Mouse (Mus musculus) midbrain, embryonic 16.5 days (tissue): ENCODE data around the gene C1ql2. TPM values are rescaled to one million over a fixed set of nuclear protein-coding genes. Genes with fewer than 3 reads are reported as not detected.

Experiments used
- ATAC-seq: fragments of 200-750 bp; cut with Nextera tagmentation; 2 replicates; pipeline ENCODE4 v1.8.0; 2017; ENCODE audit warnings: moderate TSS enrichment
- H3K27ac ChIP-seq: fragments of 300-500 bp; sonication (generic); 2 replicates; pipeline ENCODE4 v1.5.1; 2014; ENCODE audit warnings: mild to moderate bottlenecking, low read length, mixed read lengths
- H3K27me3 ChIP-seq: fragments of 300-500 bp; sonication (generic); 2 replicates; pipeline ENCODE4 v1.6.1; 2014; ENCODE audit warnings: low read depth, low read length, mixed read lengths; ENCODE audit not compliant: control insufficient read depth, insufficient read depth
- H3K36me3 ChIP-seq: fragments of 300-500 bp; sonication (generic); 2 replicates; pipeline ENCODE4 v1.6.1; 2014; ENCODE audit warnings: mild to moderate bottlenecking, low read length, moderate library complexity, mixed read lengths; ENCODE audit not compliant: control insufficient read depth, insufficient read depth
- H3K4me1 ChIP-seq: fragments of 300-500 bp; sonication (generic); 2 replicates; pipeline ENCODE4 v1.6.1; 2014; ENCODE audit warnings: mild to moderate bottlenecking, low read length, mixed read lengths; ENCODE audit not compliant: control insufficient read depth, insufficient read depth
- H3K4me2 ChIP-seq: fragments of 300-500 bp; sonication (generic); 2 replicates; pipeline ENCODE4 v1.6.1; 2014; ENCODE audit warnings: mild to moderate bottlenecking, low read length, mixed read lengths
- H3K4me3 ChIP-seq: fragments of 300-500 bp; sonication (generic); 2 replicates; pipeline ENCODE4 v1.5.1; 2014; ENCODE audit warnings: low read depth, mild to moderate bottlenecking, low read length, moderate library complexity, mixed read lengths
- H3K9ac ChIP-seq: fragments of 300-500 bp; sonication (generic); 2 replicates; pipeline ENCODE4 v1.6.1; 2014; ENCODE audit warnings: low read depth, low read length, mixed read lengths
- H3K9me3 ChIP-seq: fragments of 300-500 bp; sonication (generic); replicated peaks from 2 replicates; pipeline ENCODE4 v1.6.1; 2014; ENCODE audit warnings: mild to moderate bottlenecking, low read length, mixed read lengths; ENCODE audit not compliant: control insufficient read depth, poor library complexity, severe bottlenecking
- WGBS: fragments of 180-500 bp; shearing (Covaris S2); extraction: QIAGEN DNeasy Blood & Tissue Kit; methylation state at CpG from one replicate; pipeline ENCODE4 v1.1.7; 2014; 5-methylcytosine and 5-hydroxymethylcytosine counted together
- polyA plus RNA-seq: library from polyadenylated mRNA; unstranded; fragments of >200 nt; fragmentation: Nextera tagmentation; extraction: Ambion mirVana; gene quantifications from 2 replicates; pipeline ENCODE4 v1.2.1, GENCODE M21; 2015

C1ql2 gene
- polyA plus RNA-seq, 1 experiment from 2014 or later: 17.6 TPM

- Histone ChIP-seq H3K4me3 (no peak overlapping the region), H3K9ac (no peak overlapping the region), H3K4me1 (no peaks in the 10 kb centered on the region), H3K27me3 (no peaks in the 10 kb centered on the region), H3K27ac (no peak overlapping the region), H3K4me2 (no peak overlapping the region), H3K36me3 (no peaks in the 10 kb centered on the region), H3K9me3 (no peaks in the 10 kb centered on the region)
- no peak for ATAC-seq
- WGBS: 71% methylated on average over 3 of the region's 3 CpGs
These were observed 27.8 kb downstream of the C1ql2 start for GRCm38 (mm10) chr1:120368138-120368537.

DNA sequence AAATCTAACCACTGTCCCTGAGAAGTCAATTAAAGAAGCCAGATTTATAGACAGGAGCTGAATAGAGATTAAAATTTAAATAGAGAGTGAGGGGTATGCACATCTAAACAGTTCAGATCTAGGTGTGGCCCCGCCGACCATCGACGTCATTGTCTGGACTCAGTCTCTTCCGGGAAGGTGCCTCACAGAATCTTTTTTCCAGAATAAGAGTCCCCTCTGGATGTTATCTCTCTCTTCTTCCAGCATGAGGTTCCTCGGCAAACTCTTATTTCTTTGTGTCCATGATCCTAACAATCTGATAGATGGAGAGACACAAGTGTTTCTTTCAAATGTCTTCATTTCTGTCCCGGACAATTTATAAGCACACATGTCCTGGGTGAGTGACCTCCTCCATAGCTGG, 33.7 kb downstream of the C1ql2 start:
- Histone ChIP-seq H3K36me3 (no peaks in the 10 kb centered on the region), H3K27ac (no peak overlapping the region), H3K4me1 (no peaks in the 10 kb centered on the region), H3K4me2 (no peak overlapping the region), H3K27me3 (no peaks in the 10 kb centered on the region), H3K9ac (no peak overlapping the region), H3K4me3 (no peak overlapping the region), H3K9me3 (no peaks in the 10 kb centered on the region)
- no peak for ATAC-seq
- 84% methylated on average over 7 of the region's 7 CpGs for WGBS

DNA sequence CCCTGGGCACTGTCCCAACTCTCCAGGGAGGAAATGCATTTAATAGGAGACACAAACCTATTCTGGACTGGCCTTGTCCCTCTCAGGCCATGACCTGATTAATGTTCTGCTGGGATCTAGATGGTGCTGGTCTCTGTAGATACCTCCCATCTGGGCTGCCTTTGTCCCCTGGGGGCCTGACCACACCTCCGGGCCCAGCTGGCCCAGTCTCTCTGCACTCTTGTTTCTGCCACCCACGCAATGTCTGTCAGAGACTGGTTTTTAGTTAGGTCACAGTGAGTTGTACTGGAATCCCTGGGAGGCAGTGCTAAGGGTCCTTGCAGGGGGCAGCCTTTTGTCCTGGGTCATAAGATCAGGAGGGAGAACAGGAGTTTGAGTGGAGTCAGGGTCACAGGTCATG, 34.5 kb downstream of the C1ql2 start:
- WGBS: 64% methylated on average over 2 of the region's 2 CpGs
- no peak for ATAC-seq

DNA sequence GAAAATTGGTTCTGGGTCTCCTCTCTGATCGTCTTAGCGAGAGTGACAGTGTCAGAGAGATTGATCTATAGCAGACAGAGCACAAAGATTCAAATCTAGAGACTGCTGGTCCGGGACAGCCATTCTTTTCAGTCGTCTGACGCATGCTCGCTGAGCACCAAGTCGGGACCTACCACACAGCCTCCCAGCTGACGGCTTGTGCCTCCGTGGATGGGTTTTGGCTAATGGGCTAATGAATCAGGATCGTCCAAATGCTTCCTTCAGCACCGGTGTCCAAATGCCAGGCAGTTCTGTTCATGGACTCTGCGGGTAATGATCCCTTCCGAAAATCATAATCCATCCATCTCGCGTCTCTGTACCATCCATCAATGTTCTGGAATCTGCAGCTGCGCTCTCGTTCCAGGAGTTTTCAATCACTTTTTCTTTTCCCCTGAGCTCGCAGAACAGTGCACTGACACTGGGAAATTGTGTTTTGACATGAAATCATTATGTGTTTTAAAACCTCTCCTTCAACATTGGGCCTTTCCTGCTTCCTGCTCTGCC, 44.7 kb downstream of the C1ql2 start:
- no peak for ATAC-seq
- H3K4me1 ChIP-seq: peaks cover 3% of the 10 kb centered on the region; the same call in 1 of the 2 replicates
- H3K27ac ChIP-seq: no peak overlapping the region
- H3K4me2 ChIP-seq: no peak overlapping the region
- H3K9me3 ChIP-seq: no peaks in the 10 kb centered on the region
- H3K27me3 ChIP-seq: no peaks in the 10 kb centered on the region
- 82% methylated on average over 18 of the region's 18 CpGs for WGBS
- H3K4me3 ChIP-seq: no peak overlapping the region
- no peaks in the 10 kb centered on the region for H3K36me3 ChIP-seq
- no peak overlapping the region for H3K9ac ChIP-seq

More for the DNA sequence above, 34.5 kb downstream of the C1ql2 start:
- Histone ChIP-seq H3K4me2 (no peak overlapping the region), H3K9me3 (no peaks in the 10 kb centered on the region), H3K9ac (no peak overlapping the region), H3K27me3 (no peaks in the 10 kb centered on the region), H3K36me3 (no peaks in the 10 kb centered on the region), H3K4me3 (no peak overlapping the region), H3K4me1 (no peaks in the 10 kb centered on the region), H3K27ac (no peak overlapping the region)

DNA sequence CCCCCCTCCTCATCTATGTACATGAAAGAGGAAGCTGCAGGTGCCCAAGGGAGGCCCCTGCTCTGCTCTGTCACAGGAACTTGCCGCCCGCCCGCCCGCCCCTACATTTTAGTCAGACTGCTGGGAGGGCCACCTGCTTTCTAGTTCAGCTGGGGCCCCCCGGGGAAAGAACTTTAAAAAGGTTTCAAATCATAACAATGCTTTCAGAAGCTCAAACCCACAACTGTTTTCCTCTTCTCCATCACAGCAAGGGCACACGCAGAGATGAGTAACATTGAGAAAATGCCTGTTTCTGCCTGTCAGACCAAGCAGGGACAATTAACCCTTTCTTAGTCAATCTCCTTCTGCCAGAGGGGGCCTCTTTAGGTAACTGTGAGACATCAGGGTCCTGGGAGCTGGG, 49.4 kb downstream of the C1ql2 start:
- H3K9ac ChIP-seq: no peak overlapping the region
- H3K9me3 ChIP-seq: no peaks in the 10 kb centered on the region
- H3K27me3 ChIP-seq: no peaks in the 10 kb centered on the region
- ATAC-seq: no peak
- WGBS: 34% methylated on average over 6 of the region's 6 CpGs
- no peak overlapping the region for H3K4me3 ChIP-seq
- H3K4me1 ChIP-seq: peaks cover 7% of the 10 kb centered on the region; the same call in 1 of the 2 replicates
- no peak overlapping the region for H3K27ac ChIP-seq
- no peaks in the 10 kb centered on the region for H3K36me3 ChIP-seq
- H3K4me2 ChIP-seq: no peak overlapping the region

DNA sequence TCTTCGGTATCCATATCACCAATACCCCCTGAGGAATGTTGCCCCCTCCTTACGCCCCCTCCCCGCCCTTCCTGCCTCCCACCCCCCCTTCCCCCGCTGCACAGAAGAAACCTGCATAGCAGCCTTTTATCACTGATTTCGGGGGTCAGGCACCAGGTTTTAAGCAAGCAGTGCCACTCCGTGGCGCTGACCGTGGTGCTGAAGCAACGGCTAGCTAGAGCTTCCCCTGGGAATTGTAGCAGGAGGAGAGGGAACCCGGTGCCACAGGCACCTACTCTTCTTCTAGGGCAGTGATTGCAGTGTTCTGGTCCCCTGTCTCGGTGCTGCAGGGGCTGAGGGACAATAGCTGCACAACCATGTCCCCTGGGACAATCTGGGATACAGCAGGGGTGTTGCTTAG, 50.0 kb downstream of the C1ql2 start:
- Histone ChIP-seq H3K9ac (no peak overlapping the region), H3K27me3 (no peaks in the 10 kb centered on the region), H3K4me2 (no peak overlapping the region), H3K36me3 (no peaks in the 10 kb centered on the region), H3K9me3 (no peaks in the 10 kb centered on the region), H3K4me1 (peaks cover 7% of the 10 kb centered on the region; the same call in 1 of the 2 replicates), H3K4me3 (no peak overlapping the region), H3K27ac (no peak overlapping the region)
- 2% methylated on average over 9 of the region's 11 CpGs for WGBS
- ATAC-seq: no peak; the same call in 1 of the 2 replicates

Other genes starting within 250 kb of the C1ql2 start
- 901 and 1,233 TPM in 2 replicates for gene Dbi, start 219.5 kb upstream of the C1ql2 start, polyA plus RNA-seq
- gene 3110009E18Rik, start 219.4 kb upstream of the C1ql2 start, polyA plus RNA-seq: 13.0 and 13.7 TPM in 2 replicates
- 2.7 and 3.7 TPM in 2 replicates for gene Steap3, start 67.9 kb upstream of the C1ql2 start, polyA plus RNA-seq
- gene Marco, start 164.4 kb downstream of the C1ql2 start, polyA plus RNA-seq: 0.15 TPM in 1 of 2 replicates, not detected in the other